Mouse (Mus musculus) MEL (cell line): ENCODE measurements around the gene Plxnd1. TPM values are rescaled to one million over a fixed set of nuclear protein-coding genes. Genes with fewer than 3 reads are reported as not detected.

Experiments
- DNase-seq: peaks from one replicate; pipeline ENCODE4 v3.0.0; 2011; ENCODE audit warnings: low read depth, low spot score
- H3K27ac ChIP-seq: 2 replicates; pipeline ENCODE4 v1.5.1; 2012; ENCODE audit warnings: low read depth, mild to moderate bottlenecking, control low read depth, low read length, moderate library complexity; ENCODE audit not compliant: control insufficient read depth
- H3K27me3 ChIP-seq, 2 experiments: fragments of 150-350 bp in 1 of 2; sonication (generic) in 1 of 2; 2 replicates each; pipeline ENCODE4 v1.6.1; 2012; ENCODE audit warnings: low read length in 2 of 2, mild to moderate bottlenecking in 2 of 2, improper control_type of control experiment in 1 of 2, moderate library complexity in 1 of 2; ENCODE audit not compliant: insufficient read depth in 2 of 2, control insufficient read depth in 1 of 2
- H3K36me3 ChIP-seq, 2 experiments: 2 replicates each; pipeline ENCODE4 v1.6.1; 2012 to 2014; ENCODE audit warnings: low read length in 2 of 2, improper control_type of control experiment in 1 of 2, inconsistent platforms in 1 of 2, mild to moderate bottlenecking in 1 of 2; ENCODE audit not compliant: insufficient read depth in 2 of 2, control insufficient read depth in 1 of 2
- H3K4me1 ChIP-seq, 2 experiments: fragments of 150-350 bp in 1 of 2; sonication (generic) in 1 of 2; 2 replicates each; pipeline ENCODE4 v1.6.1; 2012; ENCODE audit warnings: low read length in 2 of 2, improper control_type of control experiment in 1 of 2, mild to moderate bottlenecking in 1 of 2; ENCODE audit not compliant: insufficient read depth in 2 of 2, control insufficient read depth in 1 of 2
- H3K4me3 ChIP-seq, 2 experiments: fragments of 150-350 bp in 1 of 2; sonication (generic) in 1 of 2; 2 replicates each; pipeline ENCODE4 v1.5.1; 2012; ENCODE audit warnings: low read depth in 2 of 2, low read length in 2 of 2, mild to moderate bottlenecking in 2 of 2, moderate library complexity in 2 of 2, control low read depth in 1 of 2, improper control_type of control experiment in 1 of 2; ENCODE audit not compliant: control insufficient read depth in 1 of 2, insufficient read depth in 1 of 2
- H3K79me2 ChIP-seq: 2 replicates; pipeline ENCODE4 v1.6.1; 2012; ENCODE audit warnings: mild to moderate bottlenecking, low read length, moderate library complexity; ENCODE audit not compliant: control insufficient read depth, poor library complexity, insufficient read depth
- H3K9ac ChIP-seq: 2 replicates; pipeline ENCODE4 v1.6.1; 2012; ENCODE audit warnings: low read depth, mild to moderate bottlenecking, control low read depth, low read length, moderate library complexity; ENCODE audit not compliant: control insufficient read depth, poor library complexity, severe bottlenecking
- H3K9me3 ChIP-seq: fragments of 150-350 bp; sonication (generic); replicated peaks from 2 replicates; pipeline ENCODE4 v1.6.1; 2012; ENCODE audit warnings: mild to moderate bottlenecking, low read length, improper control_type of control experiment, moderate library complexity; ENCODE audit not compliant: insufficient read depth
- BHLHE40 ChIP-seq: IDR thresholded peaks from 2 replicates; pipeline ENCODE4 v1.6.1; 2012; ENCODE audit warnings: low read depth, mild to moderate bottlenecking, inconsistent platforms, low read length, improper control_type of control experiment, borderline replicate concordance
- CHD1 ChIP-seq: IDR thresholded peaks from 2 replicates; pipeline ENCODE4 v1.6.1; 2012; ENCODE audit warnings: low read depth, mild to moderate bottlenecking, inconsistent platforms, low read length, improper control_type of control experiment
- CHD2 ChIP-seq: IDR thresholded peaks from 2 replicates; pipeline ENCODE4 v1.6.1; 2011; ENCODE audit warnings: low read length, improper control_type of control experiment
- CTCF ChIP-seq, 3 experiments: IDR thresholded peaks in 2 of 3; conservative IDR thresholded peaks in 1 of 3; 2 replicates each; pipeline ENCODE4 v1.5.1; 2011 to 2012; ENCODE audit warnings: low read length in 3 of 3, low read depth in 2 of 3, mild to moderate bottlenecking in 2 of 3, improper control_type of control experiment in 1 of 3, inconsistent platforms in 1 of 3, mixed read lengths in 1 of 3, moderate library complexity in 1 of 3; ENCODE audit not compliant: control insufficient read depth in 1 of 3, insufficient read depth in 1 of 3, poor library complexity in 1 of 3, severe bottlenecking in 1 of 3
- E2F4 ChIP-seq: IDR thresholded peaks from 2 replicates; pipeline ENCODE4 v1.6.1; 2011; ENCODE audit warnings: low read depth, low read length, improper control_type of control experiment, borderline replicate concordance
- ELF1 ChIP-seq: IDR thresholded peaks from 2 replicates; pipeline ENCODE4 v1.6.1; 2014; ENCODE audit warnings: low read depth, mild to moderate bottlenecking, inconsistent platforms, low read length, improper control_type of control experiment, moderate library complexity
- ETS1 ChIP-seq: IDR thresholded peaks from 2 replicates; pipeline ENCODE4 v1.6.1; 2012; ENCODE audit warnings: low read depth, mild to moderate bottlenecking, inconsistent platforms, low read length, improper control_type of control experiment, moderate library complexity
- GABPA ChIP-seq: IDR thresholded peaks from 2 replicates; pipeline ENCODE4 v1.6.1; 2012; ENCODE audit warnings: low read depth, mild to moderate bottlenecking, inconsistent platforms, low read length, improper control_type of control experiment, moderate library complexity
- HCFC1 ChIP-seq: IDR thresholded peaks from 2 replicates; pipeline ENCODE4 v1.6.1; 2012; ENCODE audit warnings: low read depth, mild to moderate bottlenecking, inconsistent platforms, low read length, improper control_type of control experiment, moderate library complexity
- MAFK ChIP-seq: IDR thresholded peaks from 2 replicates; pipeline ENCODE4 v1.6.1; 2011; ENCODE audit warnings: low read depth, mild to moderate bottlenecking, low read length, improper control_type of control experiment, borderline replicate concordance
- MAX ChIP-seq: IDR thresholded peaks from 2 replicates; pipeline ENCODE4 v1.6.1; 2011; ENCODE audit warnings: low read length, improper control_type of control experiment
- MAZ ChIP-seq: IDR thresholded peaks from 2 replicates; pipeline ENCODE4 v1.6.1; 2012; ENCODE audit warnings: low read depth, mild to moderate bottlenecking, inconsistent platforms, low read length, improper control_type of control experiment
- MEF2A ChIP-seq: IDR thresholded peaks from 2 replicates; pipeline ENCODE4 v1.6.1; 2014; ENCODE audit warnings: low read depth, mild to moderate bottlenecking, inconsistent platforms, low read length, improper control_type of control experiment; ENCODE audit not compliant: poor library complexity, insufficient replicate concordance, severe bottlenecking; ENCODE audit errors: extremely low read depth
- MXI1 ChIP-seq: IDR thresholded peaks from 2 replicates; pipeline ENCODE4 v1.6.1; 2011; ENCODE audit warnings: mild to moderate bottlenecking, low read depth, low read length, improper control_type of control experiment
- MYC ChIP-seq: IDR thresholded peaks from 2 replicates; pipeline ENCODE4 v1.6.1; 2011; ENCODE audit warnings: low read depth, mild to moderate bottlenecking, low read length, improper control_type of control experiment, moderate library complexity
- NRF1 ChIP-seq: IDR thresholded peaks from 2 replicates; pipeline ENCODE4 v1.6.1; 2014; ENCODE audit warnings: low read depth, mild to moderate bottlenecking, inconsistent platforms, low read length, improper control_type of control experiment, moderate library complexity; ENCODE audit not compliant: poor library complexity, insufficient read depth, severe bottlenecking
- POLR2AphosphoS2 ChIP-seq: IDR thresholded peaks from 2 replicates; pipeline ENCODE4 v1.6.1; 2011; ENCODE audit warnings: low read length, improper control_type of control experiment
- RAD21 ChIP-seq: IDR thresholded peaks from 2 replicates; pipeline ENCODE4 v1.6.1; 2011; ENCODE audit warnings: mild to moderate bottlenecking, low read depth, low read length, improper control_type of control experiment
- RCOR1 ChIP-seq: IDR thresholded peaks from 2 replicates; pipeline ENCODE4 v1.6.1; 2012; ENCODE audit warnings: low read depth, mild to moderate bottlenecking, inconsistent platforms, low read length, improper control_type of control experiment
- SIN3A ChIP-seq: IDR thresholded peaks from 2 replicates; pipeline ENCODE4 v1.6.1; 2012; ENCODE audit warnings: low read length, improper control_type of control experiment, inconsistent platforms
- TAL1 ChIP-seq: IDR thresholded peaks from 2 replicates; pipeline ENCODE4 v1.6.1; 2012; ENCODE audit warnings: mild to moderate bottlenecking, inconsistent platforms, low read length, moderate library complexity, mixed read lengths
- TCF12 ChIP-seq: IDR thresholded peaks from 2 replicates; pipeline ENCODE4 v1.6.1; 2014; ENCODE audit warnings: low read depth, mild to moderate bottlenecking, inconsistent platforms, low read length, improper control_type of control experiment, moderate library complexity
- UBTF ChIP-seq: IDR thresholded peaks from 2 replicates; pipeline ENCODE4 v1.6.1; 2012; ENCODE audit warnings: low read depth, mild to moderate bottlenecking, inconsistent platforms, low read length, improper control_type of control experiment, moderate library complexity, borderline replicate concordance; ENCODE audit not compliant: insufficient read depth
- ZC3H11A ChIP-seq: IDR thresholded peaks from 2 replicates; pipeline ENCODE4 v1.6.1; 2012; ENCODE audit warnings: low read depth, mild to moderate bottlenecking, inconsistent platforms, low read length, improper control_type of control experiment
- ZKSCAN1 ChIP-seq: IDR thresholded peaks from 2 replicates; pipeline ENCODE4 v1.6.1; 2012; ENCODE audit warnings: low read depth, mild to moderate bottlenecking, inconsistent platforms, low read length, improper control_type of control experiment, moderate library complexity
- ZNF384 ChIP-seq: IDR thresholded peaks from 2 replicates; pipeline ENCODE4 v1.6.1; 2012; ENCODE audit warnings: low read depth, mild to moderate bottlenecking, inconsistent platforms, low read length, improper control_type of control experiment
- polyA plus RNA-seq, 2 experiments: library from polyadenylated mRNA; stranded (reverse) in 1 of 2; unstranded in 1 of 2; fragments of >175 nt in 1 of 2; fragments of >200 nt in 1 of 2; gene quantifications; 2 replicates each; pipeline versions ENCODE4 v1.2.1 to v1.2.4; 2012; ENCODE audit warnings: low replicate concordance in 2 of 2, low read depth in 1 of 2; ENCODE audit not compliant: insufficient read length in 2 of 2, insufficient read depth in 1 of 2, missing spikeins in 1 of 2
- total RNA-seq: library from RNA; depleted of rRNA; stranded (reverse); fragments of 300-350 nt; gene quantifications from 2 replicates; pipeline ENCODE4 v1.2.3, GENCODE M21; 2012

Plxnd1 gene
- total and polyA plus RNA-seq, 3 experiments: 4.8 to 19.2 TPM; not detected in 1

- no peak overlapping the region for H3K4me3 ChIP-seq
- no peaks in the 10 kb centered on the region for H3K9me3 ChIP-seq
- H3K9ac ChIP-seq: no peak overlapping the region
- no peak overlapping the region for H3K27ac ChIP-seq
- H3K36me3 ChIP-seq: no peaks in the 10 kb centered on the region
- TF ChIP-seq MEF2A: no peak
- TF ChIP-seq CHD2: no peak
- no peak for TF ChIP-seq ZC3H11A
- TF ChIP-seq CHD1: no peak
- TF ChIP-seq MAX: no peak
- no peak for TF ChIP-seq ETS1
- TF ChIP-seq MYC: no peak
- no peak for TF ChIP-seq ELF1
- no peak for TF ChIP-seq BHLHE40
- no peak for TF ChIP-seq MAFK
- no peak for TF ChIP-seq RCOR1
- TF ChIP-seq ZNF384: no peak
- TF ChIP-seq E2F4: no peak
- H3K79me2 ChIP-seq: no peaks in the 10 kb centered on the region
- H3K27me3 ChIP-seq: no peaks in the 10 kb centered on the region
- DNase-seq: no peak
- H3K4me1 ChIP-seq: no peaks in the 10 kb centered on the region; a peak in 1 of 4 replicates
Measured at GRCm38 (mm10) chr6:115927292-115928242, 67.2 kb downstream of the Plxnd1 start.

- Histone ChIP-seq H3K27ac (no peak overlapping the region), H3K9me3 (no peaks in the 10 kb centered on the region), H3K36me3 (no peaks in the 10 kb centered on the region), H3K9ac (no peak overlapping the region), H3K79me2 (no peaks in the 10 kb centered on the region), H3K4me1 (no peaks in the 10 kb centered on the region; a peak in 1 of 4 replicates), H3K4me3 (no peak overlapping the region), H3K27me3 (no peaks in the 10 kb centered on the region)
- TF ChIP-seq MAZ (no peak), ZKSCAN1 (no peak), TAL1 (no peak), BHLHE40 (no peak), GABPA (no peak), RAD21 (no peak), ZC3H11A (no peak), ELF1 (no peak), MXI1 (no peak), CHD1 (no peak), HCFC1 (no peak), NRF1 (no peak), SIN3A (no peak), UBTF (no peak), MAFK (no peak), TCF12 (no peak), POLR2AphosphoS2 (no peak), CTCF (IDR thresholded peaks at IDR 0.05 in 2 of 3, conservative IDR thresholded peaks at IDR 0.05 in 1 of 3; ENCODE audit: control insufficient read depth in 1 of 3, insufficient read depth in 1 of 3, low read depth in 2 of 3, low read length in 3 of 3, poor library complexity in 1 of 3, severe bottlenecking in 1 of 3) (no peak), MEF2A (no peak)
- no peak for DNase-seq
Measured at GRCm38 (mm10) chr6:115926416-115926815, 68.4 kb downstream of the Plxnd1 start.
